Mouse (Mus musculus) inflammation-experienced regulatory T-cells, adult 6 months (primary cell): ENCODE measurements around the gene Slc17a9. TPM values are rescaled to one million over a fixed set of nuclear protein-coding genes. Genes with fewer than 3 reads are reported as not detected.

Experiments used
- ATAC-seq: one replicate; pipeline ENCODE4 v1.8.0; 2017
- polyA plus RNA-seq, 3 experiments: library from polyadenylated mRNA; unstranded; fragments of 100-300 nt; shearing (Covaris generic); gene quantifications; one replicate each; pipeline ENCODE4 v1.2.1; 2017

Gene Slc17a9
- polyA plus RNA-seq, result 10 to 100 TPM; 31.7 to 86.8 (median 66.9) TPM

- ATAC-seq, result peak; percentile 46
Observed at GRCm38 (mm10) chr2:180724585-180725413, at the start of gene Slc17a9. Gene Slc17a9 (plus strand): TSS chr2:180725263.

GRCm38 (mm10) chr2:180676706-180677105 lies 48.4 kb upstream of the Slc17a9 start:
- no peak for ATAC-seq

GRCm38 (mm10) chr2:180678609-180679140 lies 46.4 kb upstream of the Slc17a9 start:
- ATAC-seq, result peak; percentile 85

GRCm38 (mm10) chr2:180681225-180681624 lies 43.8 kb upstream of the Slc17a9 start:
- ATAC-seq, result no peak

GRCm38 (mm10) chr2:180683524-180683923 lies 41.5 kb upstream of the Slc17a9 start:
- ATAC-seq, result no peak

- ATAC-seq, result no peak
Observed at GRCm38 (mm10) chr2:180684031-180684430, 41.0 kb upstream of the Slc17a9 start.

- ATAC-seq, result no peak
Observed at GRCm38 (mm10) chr2:180689841-180690240, 35.2 kb upstream of the Slc17a9 start.

GRCm38 (mm10) chr2:180692630-180693029 lies 32.4 kb upstream of the Slc17a9 start:
- ATAC-seq, result no peak

- no peak for ATAC-seq
Observed at GRCm38 (mm10) chr2:180695176-180695575, 29.9 kb upstream of the Slc17a9 start.

- no peak for ATAC-seq
Observed at GRCm38 (mm10) chr2:180700457-180700856, 24.6 kb upstream of the Slc17a9 start.

GRCm38 (mm10) chr2:180701053-180701766 lies 23.9 kb upstream of the Slc17a9 start:
- peak; percentile 8 for ATAC-seq

- peak; percentile 84 for ATAC-seq
Observed at GRCm38 (mm10) chr2:180701767-180702621, 23.1 kb upstream of the Slc17a9 start.

GRCm38 (mm10) chr2:180702701-180703149 lies 22.3 kb upstream of the Slc17a9 start:
- ATAC-seq, result no peak

- ATAC-seq, result no peak
Observed at GRCm38 (mm10) chr2:180703175-180703574, 21.9 kb upstream of the Slc17a9 start.

GRCm38 (mm10) chr2:180703645-180704359 lies 21.3 kb upstream of the Slc17a9 start:
- no peak for ATAC-seq

GRCm38 (mm10) chr2:180704591-180704990 lies 20.5 kb upstream of the Slc17a9 start:
- no peak for ATAC-seq

- ATAC-seq, result no peak
Observed at GRCm38 (mm10) chr2:180705066-180705465, 20.0 kb upstream of the Slc17a9 start.

GRCm38 (mm10) chr2:180705975-180706374 lies 19.1 kb upstream of the Slc17a9 start:
- ATAC-seq, result no peak

- ATAC-seq, result peak; percentile 9
Observed at GRCm38 (mm10) chr2:180709023-180709922, 15.8 kb upstream of the Slc17a9 start.

- ATAC-seq, result peak; percentile 97
Observed at GRCm38 (mm10) chr2:180709923-180710272, 15.2 kb upstream of the Slc17a9 start, which contains the start of the genes Dido1 and Gid8. Gene Dido1 (minus strand): TSS chr2:180709999. Gene Gid8 (plus strand): TSS chr2:180710117.
